Mouse (Mus musculus): ENCODE measurements around the gene Cabp1.

Cabp1 gene

DNA sequence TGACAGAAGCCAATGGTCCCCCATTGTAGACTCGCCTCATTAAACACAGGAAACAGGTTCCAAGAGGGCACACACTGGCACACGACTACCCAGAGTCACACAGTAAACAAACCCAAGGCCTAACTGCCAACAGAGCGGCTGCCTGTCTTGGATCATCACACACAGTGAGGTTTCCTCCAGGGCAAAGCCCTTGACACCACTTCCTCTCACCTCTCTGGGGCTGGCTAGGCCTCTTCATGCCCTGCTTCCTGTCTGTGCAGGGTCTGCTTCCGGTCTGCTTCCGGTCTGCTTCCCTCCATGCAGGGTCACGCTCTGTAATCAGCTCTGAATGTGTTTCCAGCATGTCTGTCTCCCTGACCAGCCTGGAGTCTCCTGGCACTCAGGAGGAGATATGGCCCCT lies 26.8 kb downstream of the Cabp1 start:
- ChIA-PET POLR2A (interaction anchor here in 2 of 4 experiments (0.5 to 5.1 kb wide), 17 partner anchors 8 to 628 kb away, joined by 3 to 46 read pairs (median 5); partner anchors contain the start of genes Mlec (in 1 of the 2) and Pop5 (in 1 of the 2)), CTCF (interaction anchor here in 1 of 4 experiments (1.0 to 2.2 kb wide), 4 partner anchors 12 to 341 kb away, joined by 3 to 10 read pairs (median 4); partner anchors contain the start of gene Coq5)

GRCm38 (mm10) chr5:115166815-115167194 lies 27.4 kb downstream of the Cabp1 start:
- CTCF ChIA-PET: interaction anchor here (0.5 to 2.7 kb wide), 42 partner anchors 8 to 499 kb away, joined by 3 to 43 read pairs (median 4); partner anchors contain the start of genes Acads (in 1 of the 4), Cabp1 (in 1 of the 4), Coq5 (in 1 of the 4) and Mlec (in 1 of the 4)
- POLR2A ChIA-PET: interaction anchor here in 3 of 4 experiments (0.5 to 5.1 kb wide), 57 partner anchors 9 to 627 kb away, joined by 3 to 46 read pairs (median 6); partner anchors contain the start of genes Dynll1 (in 2 of the 3), Mlec (in 2 of the 3), Pop5 (in 2 of the 3) and Acads (in 1 of the 3)

- ChIA-PET POLR2A (interaction anchor here (0.6 to 5.1 kb wide), 102 partner anchors 8 to 786 kb away, joined by 3 to 46 read pairs (median 5); partner anchors contain the start of genes Acads (in 2 of the 4), Dynll1 (in 2 of the 4), Mlec (in 2 of the 4) and Pop5 (in 2 of the 4)), CTCF (interaction anchor here (0.5 to 2.7 kb wide), 97 partner anchors 8 to 1120 kb away, joined by 3 to 43 read pairs (median 4); partner anchors contain the start of genes Pop5 (in 3 of the 4), Acads (in 2 of the 4), Unc119b (in 2 of the 4) and 1500011B03Rik (in 1 of the 4))
Observed at GRCm38 (mm10) chr5:115165895-115166814, 28.0 kb downstream of the Cabp1 start.

DNA sequence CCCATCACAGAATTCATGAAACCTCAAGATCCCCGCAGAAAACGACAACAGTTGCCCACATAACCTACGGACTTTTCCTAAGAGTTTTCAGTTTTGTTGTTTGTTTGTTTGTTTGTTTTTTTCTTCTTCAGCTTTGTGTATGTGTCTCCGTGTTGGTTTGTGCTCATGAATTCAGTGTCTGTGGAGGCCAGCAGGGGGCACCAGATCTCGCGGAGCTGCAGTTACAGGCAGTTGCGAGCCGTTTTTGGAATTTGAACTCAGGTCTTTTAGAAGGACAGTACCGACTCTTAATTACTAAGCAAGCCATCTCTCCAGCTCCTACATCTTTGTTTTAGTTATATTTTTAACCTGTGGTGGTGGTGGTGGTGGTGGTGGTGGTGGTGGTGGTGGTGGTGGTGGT lies 28.8 kb downstream of the Cabp1 start:
- CTCF ChIA-PET: interaction anchor here (0.5 to 2.7 kb wide), 78 partner anchors 8 to 850 kb away, joined by 3 to 43 read pairs (median 5); partner anchors contain the start of genes Pop5 (in 3 of the 4), Unc119b (in 2 of the 4), Acads (in 1 of the 4) and Cabp1 (in 1 of the 4)
- POLR2A ChIA-PET: interaction anchor here (0.6 to 5.1 kb wide), 89 partner anchors 8 to 1721 kb away, joined by 3 to 46 read pairs (median 6); partner anchors contain the start of genes Acads (in 2 of the 4), Mlec (in 2 of the 4), Pop5 (in 2 of the 4) and Unc119b (in 2 of the 4)

- POLR2A ChIA-PET: interaction anchor here in 3 of 4 experiments (0.8 to 2.3 kb wide), 9 partner anchors 9 to 44 kb away, joined by 3 to 34 read pairs (median 6); partner anchors contain the start of gene Cabp1 (in 1 of the 3)
- CTCF ChIA-PET: interaction anchor here in 3 of 4 experiments (0.7 to 2.7 kb wide), 14 partner anchors 10 to 835 kb away, joined by 3 to 43 read pairs (median 5); no protein-coding TSS in a partner anchor
Observed at GRCm38 (mm10) chr5:115164446-115164845, 29.7 kb downstream of the Cabp1 start.

DNA sequence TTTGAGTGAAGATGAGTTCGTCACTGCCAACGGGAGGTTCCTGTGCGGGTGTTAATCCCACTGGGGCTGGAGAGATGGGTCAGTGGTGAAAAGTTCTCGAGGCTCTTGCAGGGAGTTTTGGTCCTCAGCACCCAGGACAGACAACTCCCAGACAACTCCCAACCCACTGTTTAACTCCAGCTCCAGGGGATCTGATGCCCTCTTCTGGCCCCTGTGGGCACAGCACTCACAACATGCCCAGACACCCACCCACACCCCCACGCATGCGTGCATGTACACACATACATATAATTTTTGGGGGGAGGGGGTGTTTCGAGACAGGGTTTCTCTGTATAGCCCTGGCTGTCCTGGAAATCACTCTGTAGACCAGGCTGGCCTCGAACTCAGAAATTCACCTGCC lies 30.6 kb downstream of the Cabp1 start:
- CTCF ChIA-PET: interaction anchor here (0.5 to 2.5 kb wide), 19 partner anchors 11 to 783 kb away, joined by 3 to 12 read pairs (median 4); partner anchors contain the start of genes Kctd10 (in 1 of the 4) and Unc119b (in 1 of the 4)
- POLR2A ChIA-PET: interaction anchor here in 3 of 4 experiments (0.8 to 14.5 kb wide), 13 partner anchors 10 to 454 kb away, joined by 3 to 367 read pairs (median 4); partner anchors contain the start of gene Unc119b (in 2 of the 3)

DNA sequence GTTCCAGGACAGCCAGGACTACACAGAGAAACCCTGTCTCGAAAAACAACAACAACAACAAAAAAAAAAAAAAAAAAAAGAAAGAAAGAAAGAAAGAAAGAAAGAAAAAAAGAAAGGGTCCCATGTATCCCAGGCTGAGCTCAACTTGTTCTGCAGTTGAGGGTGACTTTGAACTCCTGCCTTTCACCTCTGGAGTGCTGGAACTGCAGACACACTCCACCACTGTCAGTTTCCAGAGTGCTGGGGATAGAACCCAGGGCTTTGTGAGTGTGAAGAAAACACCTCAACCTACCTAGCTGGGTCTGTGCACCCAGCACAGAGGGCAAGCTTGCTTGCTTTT lies 32.3 kb downstream of the Cabp1 start:
- CTCF ChIA-PET: interaction anchor here in 3 of 4 experiments (0.6 to 2.5 kb wide), 5 partner anchors 10 to 182 kb away, joined by 3 to 12 read pairs (median 4); no protein-coding TSS in a partner anchor
- POLR2A ChIA-PET: interaction anchor here in 3 of 4 experiments (0.6 to 14.5 kb wide), 22 partner anchors 10 to 599 kb away, joined by 3 to 367 read pairs (median 4); partner anchors contain the start of genes Unc119b (in 2 of the 3), Acads (in 1 of the 3) and Rnf10 (in 1 of the 3)

DNA sequence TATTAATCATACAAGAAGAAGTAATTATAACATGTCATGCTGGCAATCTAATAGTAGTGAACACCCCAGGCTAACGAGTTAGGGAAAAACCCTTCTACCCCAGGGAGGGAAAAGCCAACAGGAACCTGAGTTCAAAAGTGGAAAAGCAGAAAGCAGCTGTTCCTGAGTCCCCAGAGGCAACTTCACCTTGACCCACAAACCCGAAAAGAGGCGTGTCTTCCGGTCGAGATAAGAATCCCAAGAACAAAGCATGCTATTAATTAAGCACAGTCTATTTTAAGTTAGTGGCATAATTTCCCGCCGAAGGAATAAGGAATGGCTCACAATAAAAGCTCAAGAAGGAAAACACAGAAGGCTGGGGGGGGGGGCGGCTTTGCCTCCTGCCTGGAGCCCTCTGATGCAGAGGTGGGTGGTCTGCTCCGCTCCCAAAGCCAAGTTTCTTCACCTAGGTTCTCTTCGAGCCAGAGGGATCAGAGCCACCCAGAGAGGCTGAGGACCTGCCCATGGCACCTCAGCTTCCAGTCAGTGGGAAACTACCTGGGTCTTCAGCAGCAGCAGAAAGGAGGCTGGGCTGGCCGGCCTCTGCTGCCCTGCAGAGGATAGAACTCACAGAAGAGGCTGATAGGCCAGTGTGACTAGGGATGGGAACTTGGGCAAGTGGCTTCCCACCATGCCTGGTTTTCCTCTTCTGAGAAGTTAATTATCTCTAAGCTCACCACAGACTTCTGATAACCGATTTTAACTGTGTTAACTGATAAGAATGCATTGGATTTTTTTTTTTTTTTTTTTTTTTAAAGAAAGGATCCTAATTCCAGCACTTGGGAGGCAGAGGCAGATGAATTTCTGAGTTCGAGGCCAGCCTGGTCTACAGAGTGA lies 32.9 kb downstream of the Cabp1 start:
- POLR2A ChIA-PET: interaction anchor here (0.5 to 14.5 kb wide), 38 partner anchors 9 to 1023 kb away, joined by 3 to 367 read pairs (median 4); partner anchors contain the start of genes Acads (in 2 of the 4), Unc119b (in 2 of the 4), 2210016L21Rik (in 1 of the 4) and Hnf1a (in 1 of the 4)
- CTCF ChIA-PET: interaction anchor here (0.6 to 2.5 kb wide), 16 partner anchors 10 to 456 kb away, joined by 3 to 16 read pairs (median 4); no protein-coding TSS in a partner anchor

DNA sequence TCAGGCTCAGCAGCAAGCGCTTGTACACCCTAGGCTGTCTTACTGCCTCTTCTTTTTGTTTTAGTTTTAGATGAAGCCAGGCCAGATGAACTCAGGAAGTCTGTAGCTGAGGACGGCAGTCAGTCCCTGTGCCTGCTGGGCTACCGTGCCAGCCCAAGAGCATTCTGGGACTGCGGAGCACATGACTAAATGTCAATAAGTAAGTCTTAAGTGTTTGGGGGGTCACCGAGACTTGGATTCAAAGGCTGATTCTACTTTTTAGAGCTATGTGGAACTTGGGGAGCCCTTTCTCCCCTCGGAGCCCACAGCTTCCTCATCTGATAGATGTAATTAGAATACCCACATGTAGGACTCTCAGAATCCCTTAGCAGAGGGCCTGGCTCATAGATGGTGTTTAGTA lies 33.5 kb downstream of the Cabp1 start:
- ChIA-PET POLR2A (interaction anchor here (0.6 to 14.5 kb wide), 32 partner anchors 8 to 1023 kb away, joined by 3 to 367 read pairs (median 4); partner anchors contain the start of genes Acads (in 2 of the 4), Rnf10 (in 2 of the 4), Unc119b (in 2 of the 4) and 2210016L21Rik (in 1 of the 4)), CTCF (interaction anchor here (0.6 to 1.8 kb wide), 11 partner anchors 9 to 457 kb away, joined by 3 to 16 read pairs (median 4); no protein-coding TSS in a partner anchor)

DNA sequence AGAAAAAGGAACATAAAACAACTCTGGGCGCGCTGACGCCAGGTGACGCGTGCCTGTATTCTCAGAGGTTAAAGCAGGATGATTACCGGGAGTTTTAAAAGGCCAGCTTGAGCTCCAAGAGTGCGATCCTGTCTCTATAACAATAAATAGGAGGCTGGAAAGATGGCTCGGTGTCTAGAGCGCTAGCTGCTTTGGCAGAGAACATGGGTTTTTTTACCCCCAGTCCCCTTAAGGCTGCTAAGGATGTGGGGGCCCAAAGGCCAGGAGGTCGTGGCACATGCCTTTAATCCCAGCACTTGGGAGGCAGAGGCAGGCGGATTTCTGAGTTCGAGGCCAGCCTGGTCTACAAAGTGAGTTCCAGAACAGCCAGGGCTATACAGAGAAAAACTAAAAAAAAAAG lies 35.0 kb downstream of the Cabp1 start:
- CTCF ChIA-PET: interaction anchor here (0.7 to 2.2 kb wide), 12 partner anchors 14 to 279 kb away, joined by 3 to 8 read pairs (median 3); no protein-coding TSS in a partner anchor
- POLR2A ChIA-PET: interaction anchor here (0.6 to 14.5 kb wide), 64 partner anchors 7 to 384 kb away, joined by 3 to 367 read pairs (median 4); partner anchors contain the start of genes Unc119b (in 3 of the 4), Cabp1 (in 2 of the 4), Rnf10 (in 2 of the 4) and Acads (in 1 of the 4)

- POLR2A ChIA-PET: interaction anchor here (0.5 to 14.5 kb wide), 85 partner anchors 8 to 587 kb away, joined by 3 to 367 read pairs (median 4); partner anchors contain the start of genes Rnf10 (in 3 of the 4), Unc119b (in 3 of the 4), Acads (in 2 of the 4) and Cabp1 (in 2 of the 4)
- CTCF ChIA-PET: interaction anchor here (0.5 to 2.6 kb wide), 16 partner anchors 8 to 280 kb away, joined by 3 to 13 read pairs (median 4); partner anchors contain the start of genes Cabp1 (in 1 of the 4) and Unc119b (in 1 of the 4)
Observed at GRCm38 (mm10) chr5:115158040-115158983, 35.9 kb downstream of the Cabp1 start, which contains the start of gene Mlec. Mlec (minus strand) TSS chr5:115158179.

- POLR2A ChIA-PET: interaction anchor here in 3 of 4 experiments (0.6 to 14.5 kb wide), 43 partner anchors 9 to 592 kb away, joined by 3 to 367 read pairs (median 6); partner anchors contain the start of genes Unc119b (in 3 of the 3), Dynll1 (in 2 of the 3), Acads (in 1 of the 3) and Cabp1 (in 1 of the 3)
- CTCF ChIA-PET: interaction anchor here in 3 of 4 experiments (0.5 to 2.6 kb wide), 10 partner anchors 9 to 673 kb away, joined by 3 to 13 read pairs (median 3); partner anchors contain the start of gene Acads (in 1 of the 3)
Observed at GRCm38 (mm10) chr5:115156933-115157589, 37.1 kb downstream of the Cabp1 start.

DNA sequence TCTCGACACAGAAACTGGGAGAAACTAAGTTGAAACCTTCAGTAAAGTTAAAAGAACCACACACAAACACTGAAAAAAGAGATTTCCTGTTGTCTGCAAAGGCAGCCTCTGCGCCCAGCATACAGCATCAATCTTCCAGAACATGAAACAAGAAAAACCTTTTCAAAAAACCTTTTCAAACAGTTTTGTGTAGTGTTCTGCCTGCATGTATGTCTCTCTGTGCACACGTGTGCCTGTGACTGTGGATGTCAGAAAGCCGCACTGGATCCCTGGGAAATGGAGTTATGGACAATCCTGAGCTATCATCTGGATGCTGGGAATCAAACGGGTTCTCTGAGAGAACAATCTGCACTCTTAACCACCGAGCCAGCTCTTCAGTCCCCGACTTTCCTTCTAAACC lies 37.8 kb downstream of the Cabp1 start:
- CTCF ChIA-PET: interaction anchor here in 2 of 4 experiments (0.6 to 2.6 kb wide), 7 partner anchors 10 to 538 kb away, joined by 3 to 13 read pairs (median 4); no protein-coding TSS in a partner anchor
- POLR2A ChIA-PET: interaction anchor here in 3 of 4 experiments (0.5 to 14.5 kb wide), 32 partner anchors 9 to 591 kb away, joined by 3 to 367 read pairs (median 6); partner anchors contain the start of genes Dynll1 (in 2 of the 3), Unc119b (in 2 of the 3), Acads (in 1 of the 3) and Hnf1a (in 1 of the 3)

GRCm38 (mm10) chr5:115155831-115156230 lies 38.4 kb downstream of the Cabp1 start:
- POLR2A ChIA-PET: interaction anchor here (0.6 to 14.5 kb wide), 38 partner anchors 8 to 590 kb away, joined by 3 to 367 read pairs (median 4); partner anchors contain the start of genes Acads (in 2 of the 4), Dynll1 (in 2 of the 4), Unc119b (in 2 of the 4) and Rplp0 (in 1 of the 4)
- CTCF ChIA-PET: interaction anchor here in 1 of 4 experiments (1.0 to 1.5 kb wide), 4 partner anchors 31 to 192 kb away, joined by 3 to 5 read pairs (median 4); no protein-coding TSS in a partner anchor
